28 mouse cellular contexts compared by ENCODE assay signal in the genomic region with DNA sequence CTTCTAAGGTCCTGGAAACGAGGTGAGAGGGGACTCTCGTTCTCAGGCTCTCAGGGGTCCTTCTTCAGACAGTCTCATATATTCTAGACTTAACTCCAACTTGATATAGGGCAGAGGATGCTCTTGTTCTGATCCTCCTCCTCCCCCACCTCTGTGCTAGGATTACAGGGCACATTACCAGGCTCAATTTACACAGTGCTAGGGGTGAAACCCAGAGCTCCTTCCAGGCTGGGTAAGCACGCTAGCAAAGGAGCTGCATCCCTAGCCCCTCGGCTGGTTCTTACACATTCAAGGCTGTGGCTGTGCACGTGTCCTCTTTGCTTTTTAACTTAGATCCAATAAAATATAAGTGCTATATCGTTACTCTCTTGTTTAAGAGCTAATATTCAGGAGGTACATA.
"Had no signal": no experiment of that assay in that cellular context is flagged by ENCODE, and none has a peak within 500 bp of the region (broad histone marks: within the 10 kb centered on the region; RNA-seq: fewer than 3 reads in every experiment).

No protein-coding gene starts in this region.

- H3K9me3 ChIP-seq: embryonic facial prominence, embryonic 10.5 days; embryonic facial prominence, embryonic 12.5 days; embryonic facial prominence, embryonic 13.5 days; embryonic facial prominence, embryonic 15.5 days; forebrain, embryonic 10.5 days; forebrain, embryonic 12.5 days; forebrain, embryonic 13.5 days; forebrain, embryonic 15.5 days had no signal

- H3K4me2 ChIP-seq: embryonic facial prominence, embryonic 12.5 days; embryonic facial prominence, embryonic 13.5 days; embryonic facial prominence, embryonic 15.5 days; forebrain, embryonic 12.5 days; forebrain, embryonic 13.5 days; forebrain, embryonic 15.5 days had no signal

- H3K9ac ChIP-seq: embryonic facial prominence, embryonic 12.5 days; embryonic facial prominence, embryonic 13.5 days; embryonic facial prominence, embryonic 15.5 days; forebrain, embryonic 12.5 days; forebrain, embryonic 13.5 days; forebrain, embryonic 15.5 days; forebrain, postnatal 0 days had no signal

- DNase-seq: cerebellum, adult 2 months; cerebellum, adult 8-10 months; cerebellum, adult 9-10 months; cerebellum, adult 9-11 months; cerebellum, postnatal 10 days; cerebellum, postnatal 14 days; cerebellum, postnatal 25 days; cerebellum, postnatal 36 days; embryo, embryonic 11 days; forebrain, postnatal 0 days; gastrocnemius, adult 2 months; gastrocnemius, postnatal 10 days; gastrocnemius, postnatal 14 days; gastrocnemius, postnatal 25 days; gastrocnemius, postnatal 36 days; heart, adult 11 months; heart, adult 18-20 months had no signal

- H3K4me1 ChIP-seq: embryonic facial prominence, embryonic 12.5 days; forebrain, embryonic 10.5 days; forebrain, embryonic 12.5 days; forebrain, embryonic 13.5 days had no signal

- H3K36me3 ChIP-seq: embryonic facial prominence, embryonic 10.5 days; embryonic facial prominence, embryonic 12.5 days; embryonic facial prominence, embryonic 13.5 days; embryonic facial prominence, embryonic 15.5 days; forebrain, embryonic 10.5 days; forebrain, embryonic 12.5 days; forebrain, embryonic 15.5 days had no signal

- H3K27me3 ChIP-seq: embryonic facial prominence, embryonic 12.5 days; embryonic facial prominence, embryonic 13.5 days; embryonic facial prominence, embryonic 15.5 days; forebrain, embryonic 12.5 days; forebrain, embryonic 13.5 days; forebrain, embryonic 15.5 days had no signal

- H3K4me3 ChIP-seq: embryonic facial prominence, embryonic 10.5 days; embryonic facial prominence, embryonic 12.5 days; embryonic facial prominence, embryonic 13.5 days; embryonic facial prominence, embryonic 15.5 days; erythroblast, embryonic 14.5 days; forebrain, embryonic 10.5 days; forebrain, embryonic 12.5 days; forebrain, embryonic 13.5 days; forebrain, embryonic 15.5 days; gastrocnemius, adult 2 months had no signal

- ATAC-seq: forebrain, embryonic 13.5 days; forebrain, embryonic 14.5 days; forebrain, embryonic 15.5 days; forebrain, embryonic 16.5 days; forebrain, postnatal 0 days had no signal

- H3K27ac ChIP-seq: embryonic facial prominence, embryonic 10.5 days; embryonic facial prominence, embryonic 12.5 days; embryonic facial prominence, embryonic 13.5 days; embryonic facial prominence, embryonic 15.5 days; forebrain, embryonic 10.5 days; forebrain, embryonic 12.5 days; forebrain, embryonic 13.5 days; forebrain, embryonic 15.5 days; gastrocnemius, adult 2 months had no signal
